In the genomic region with DNA sequence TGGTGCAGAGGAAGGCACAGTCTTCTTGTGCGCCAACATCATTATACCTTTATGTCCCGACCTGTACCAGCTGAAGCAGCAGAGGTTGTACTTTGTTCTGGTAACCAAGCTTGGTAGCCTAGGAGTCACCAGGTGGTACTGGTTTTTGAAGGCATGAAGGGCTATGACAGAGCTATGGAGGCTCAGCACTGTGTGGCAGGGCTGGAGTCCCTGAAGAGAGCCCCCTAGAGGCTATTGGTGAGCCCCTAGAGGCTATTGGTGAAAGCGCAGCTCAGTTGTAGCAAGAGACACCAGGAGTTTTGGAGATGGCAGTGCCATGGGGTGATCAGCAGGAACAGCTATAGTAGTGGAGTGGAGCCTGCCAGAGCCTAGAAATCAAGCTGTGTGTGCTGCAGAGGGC, we compare ENCODE assay signal across 9 mouse cellular contexts. TPM values are rescaled to one million over a fixed set of nuclear protein-coding genes. Genes with fewer than 3 reads are reported as not detected.
DNase-seq lines count a peak whose midpoint lies in the region; ATAC-seq and TF ChIP-seq lines count a peak whose summit lies in the region.
"Had no signal": no experiment of that assay in that cellular context is flagged by ENCODE, and none has a peak within 500 bp of the region (broad histone marks: within the 10 kb centered on the region; RNA-seq: fewer than 3 reads in every experiment).

No protein-coding gene starts in this region.

- H3K4me1 ChIP-seq in lung, adult 2 months (ENCODE audit: control insufficient read depth, insufficient read depth, low read length): no peaks in the 10 kb centered on the region
- peaks cover 0 to 13% of the 10 kb centered on the region in 2 experiments; a peak in 3 of 4 replicates for H3K4me1 ChIP-seq in liver, embryonic 14.5 days (replicated peaks; ENCODE audit: control insufficient read depth in 2 of 2, insufficient read depth in 2 of 2, low read length in 1 of 2)
- H3K4me1 ChIP-seq in stomach, embryonic 14.5 days (ENCODE audit: control insufficient read depth, insufficient read depth, low read length): no peaks in the 10 kb centered on the region

- H3K36me3 ChIP-seq in liver, embryonic 14.5 days (replicated peaks; ENCODE audit: control insufficient read depth, insufficient read depth, low read depth): no peaks in the 10 kb centered on the region
- H3K36me3 ChIP-seq in stomach, embryonic 14.5 days (ENCODE audit: control insufficient read depth, insufficient read depth, low read length): no peaks in the 10 kb centered on the region

- H3K9ac ChIP-seq in liver, embryonic 14.5 days (replicated peaks): no peak overlapping the region
- H3K9ac ChIP-seq in stomach, embryonic 14.5 days (replicated peaks; ENCODE audit: low read depth, low read length): no peak overlapping the region

- peak; percentile 51 for TF ChIP-seq CTCF in lung, adult 2 months (IDR thresholded peaks at IDR 0.05; ENCODE audit: insufficient read depth, low read length)
- TF ChIP-seq CTCF in liver, embryonic 14.5 days (IDR thresholded peaks at IDR 0.05; ENCODE audit: low read depth): peak; percentile 78

- no peak for TF ChIP-seq EP300 in liver, embryonic 14.5 days (IDR thresholded peaks at IDR 0.05; ENCODE audit: low read depth)

- no peak for DNase-seq in lung, adult 2 months
- DNase-seq in lung, postnatal 25 days (ENCODE audit: low spot score): no peak
- peak; percentile 93 for DNase-seq in ZHBTc4 (ENCODE audit: low read depth, low spot score)
- peak; percentile 12 for DNase-seq in heart, postnatal 4 days
- peak in 1 of 3 experiments; percentile 47 for DNase-seq in liver, embryonic 14.5 days (ENCODE audit: low read depth in 3 of 3, low spot score in 3 of 3)
- DNase-seq in MN1 (ENCODE audit: low spot score): no peak

- no peak for TF ChIP-seq POLR2A in lung, adult 2 months (IDR thresholded peaks at IDR 0.05; ENCODE audit: borderline replicate concordance, extremely low read depth, low read depth, low read length)

- ATAC-seq in liver, embryonic 14.5 days (ENCODE audit: insufficient read depth): 0 out of 2 replicates have a peak, but pooled peaks have one; percentile 34
- ATAC-seq in stomach, embryonic 14.5 days (ENCODE audit: insufficient number of reproducible peaks, insufficient read depth, low FRiP score, low read depth): peak; percentile 62; the same call in 1 of the 2 replicates
- no peak for ATAC-seq in cerebellum, adult (ENCODE audit: insufficient number of reproducible peaks, low FRiP score, low TSS enrichment)

- 59% methylated on average over 3 of the region's 3 CpGs for WGBS in lung, adult 2 months
- WGBS in liver, embryonic 14.5 days (ENCODE audit: insufficient replicate concordance): 43% methylated on average over 3 of the region's 3 CpGs
- WGBS in stomach, embryonic 14.5 days: 63% methylated on average over 3 of the region's 3 CpGs

- H3K9me3 ChIP-seq in liver, embryonic 14.5 days (ENCODE audit: control insufficient read depth, low read length): no peaks in the 10 kb centered on the region
- no peaks in the 10 kb centered on the region for H3K9me3 ChIP-seq in stomach, embryonic 14.5 days (ENCODE audit: control insufficient read depth, low read depth, low read length)

- no peak overlapping the region for H3K4me3 ChIP-seq in lung, adult 2 months (replicated peaks; ENCODE audit: extremely low read depth, low read depth, low read length)
- H3K4me3 ChIP-seq in liver, embryonic 14.5 days (ENCODE audit: insufficient read depth in 1 of 2, low read depth in 2 of 2, low read length in 2 of 2): no peak overlapping the region
- H3K4me3 ChIP-seq in stomach, embryonic 14.5 days (ENCODE audit: low read depth, low read length): no peak overlapping the region
- H3K4me3 ChIP-seq: erythroblast, embryonic 14.5 days had no signal

- H3K27me3 ChIP-seq in liver, embryonic 14.5 days (ENCODE audit: control insufficient read depth, insufficient read depth, low read length): no peaks in the 10 kb centered on the region
- no peaks in the 10 kb centered on the region for H3K27me3 ChIP-seq in stomach, embryonic 14.5 days (ENCODE audit: control insufficient read depth, insufficient read depth, low read length)

- H3K4me2 ChIP-seq in liver, embryonic 14.5 days (ENCODE audit: low read depth): no peak overlapping the region
- no peak overlapping the region for H3K4me2 ChIP-seq in stomach, embryonic 14.5 days (replicated peaks; ENCODE audit: low read depth, low read length)

- no peak overlapping the region for H3K27ac ChIP-seq in liver, embryonic 14.5 days
- H3K27ac ChIP-seq in stomach, embryonic 14.5 days (ENCODE audit: low read length): no peak overlapping the region

RNA-seq across cellular contexts. Expression of gene Cd244a, which starts 5.3 kb away (rescaled TPM):
- polyA plus RNA-seq in lung, adult 2 months (2012; rRNA removed): 1.8 and 3.1 TPM in 2 replicates
- under 1 TPM; 0.07 to 0.16 TPM for total RNA-seq in heart, postnatal 4 days (2021)
- polyA plus RNA-seq in liver, embryonic 14.5 days (2012; rRNA removed): 0.09 and 0.12 TPM in 2 replicates
- polyA plus RNA-seq in liver, embryonic 14.5 days (2014; fragmentation: Nextera tagmentation; extraction: Ambion mirVana): 0.22 and 0.24 TPM in 2 replicates
- polyA plus RNA-seq in stomach, embryonic 14.5 days (2014; fragmentation: Nextera tagmentation; extraction: Ambion mirVana): 0.21 and 0.26 TPM in 2 replicates
- polyA plus RNA-seq: erythroblast, embryonic 14.5 days had no signal

RNA-seq across cellular contexts. Expression of gene Itln1, which starts 29.2 kb away (rescaled TPM):
- 0.64 TPM in 1 of 2 replicates, not detected in the other for polyA plus RNA-seq in lung, adult 2 months (2012; rRNA removed)
- total RNA-seq in heart, postnatal 4 days (2021): not detected
- not detected in 2 replicates for polyA plus RNA-seq in liver, embryonic 14.5 days (2012; rRNA removed)
- not detected in 2 replicates for polyA plus RNA-seq in liver, embryonic 14.5 days (2014; fragmentation: Nextera tagmentation; extraction: Ambion mirVana)
- polyA plus RNA-seq in stomach, embryonic 14.5 days (2014; fragmentation: Nextera tagmentation; extraction: Ambion mirVana): not detected in 2 replicates
- polyA plus RNA-seq: erythroblast, embryonic 14.5 days had no signal

RNA-seq across cellular contexts. Expression of gene Ly9, which starts 43.0 kb away (rescaled TPM):
- 2.2 and 2.6 TPM in 2 replicates for polyA plus RNA-seq in lung, adult 2 months (2012; rRNA removed)
- total RNA-seq in heart, postnatal 4 days (2021): under 1 TPM; 0.25 to 0.33 TPM
- polyA plus RNA-seq in liver, embryonic 14.5 days (2012; rRNA removed): 1.0 and 1.2 TPM in 2 replicates
- polyA plus RNA-seq in liver, embryonic 14.5 days (2014; fragmentation: Nextera tagmentation; extraction: Ambion mirVana): 0.18 and 0.20 TPM in 2 replicates
- not detected in 2 replicates for polyA plus RNA-seq in stomach, embryonic 14.5 days (2014; fragmentation: Nextera tagmentation; extraction: Ambion mirVana)

Comparison
In these comparisons a context has a peak if more than half of its experiments do, and no peak if none do; other contexts are left out.
1. DNase-seq: peak in ZHBTc4 (single experiment) and heart, postnatal 4 days (single experiment); none in lung, adult 2 months (single experiment), lung, postnatal 25 days (single experiment) and MN1 (single experiment).